Mouse (Mus musculus) thymus, adult 2 months (tissue): ENCODE data around the gene Cytip.

Source experiments
- CTCF ChIP-seq: fragments of 200-500 bp; IDR thresholded peaks from 2 replicates; pipeline ENCODE4 v1.5.1; 2012; ENCODE audit warnings: mild to moderate bottlenecking, control low read depth, low read length, moderate library complexity, borderline replicate concordance; ENCODE audit not compliant: control insufficient read depth, poor library complexity, insufficient read depth; ENCODE audit errors: extremely low read depth
- POLR2A ChIP-seq: fragments of 200-500 bp; IDR thresholded peaks from 2 replicates; pipeline ENCODE4 v1.6.1; 2012; ENCODE audit warnings: mild to moderate bottlenecking, low read length, control low read depth, moderate library complexity; ENCODE audit not compliant: control insufficient read depth, poor library complexity, insufficient read depth; ENCODE audit errors: extremely low read depth

DNA sequence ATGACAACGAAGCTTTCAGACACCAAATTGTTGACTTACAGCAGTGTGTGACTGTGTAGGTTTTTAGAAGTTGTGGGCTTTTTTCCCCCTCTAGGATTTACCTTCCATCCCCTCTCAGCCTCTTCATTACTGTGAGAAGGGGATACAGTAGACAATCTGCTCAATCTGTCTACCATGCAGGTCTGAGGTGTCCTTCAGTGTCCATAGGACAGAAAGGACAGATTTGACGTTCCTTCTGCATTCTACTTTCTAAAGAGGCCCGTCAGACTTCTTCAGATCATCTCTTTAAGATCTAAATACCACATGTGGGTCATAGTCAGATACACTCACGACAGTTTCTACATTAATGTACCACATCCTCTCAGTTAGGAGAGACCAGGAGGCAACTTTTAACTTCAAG is 33.5 kb downstream of the Cytip start:
- TF ChIP-seq CTCF (no peak), POLR2A (no peak)
